Mouse (Mus musculus): Measurements from ENCODE around the gene Pqbp1. TPM values are rescaled to one million over a fixed set of nuclear protein-coding genes. Genes with fewer than 3 reads are reported as not detected.

Pqbp1 gene
- polyA plus RNA-seq, 1 experiment from 2014 or later = 115 TPM

Other genes starting within 250 kb of the Pqbp1 start
- gene Prickle3, start 242.0 kb downstream of the Pqbp1 start, polyA plus RNA-seq (2015; fragmentation: Nextera tagmentation; extraction: Ambion mirVana) = 8.5 and 8.8 TPM in 2 replicates
- gene Plp2, start 227.9 kb downstream of the Pqbp1 start, polyA plus RNA-seq (2015; fragmentation: Nextera tagmentation; extraction: Ambion mirVana) = 186 and 191 TPM in 2 replicates
- 0.53 and 0.62 TPM in 2 replicates for gene Magix, start 218.0 kb downstream of the Pqbp1 start, polyA plus RNA-seq (2015; fragmentation: Nextera tagmentation; extraction: Ambion mirVana)
- gene Gpkow, start 202.1 kb downstream of the Pqbp1 start, polyA plus RNA-seq (2015; fragmentation: Nextera tagmentation; extraction: Ambion mirVana) = 46.9 and 49.1 TPM in 2 replicates
- gene Wdr45, start 184.9 kb downstream of the Pqbp1 start, polyA plus RNA-seq (2015; fragmentation: Nextera tagmentation; extraction: Ambion mirVana) = 69.6 and 79.5 TPM in 2 replicates
- not detected in 2 replicates for gene Gm45208, start 177.0 kb downstream of the Pqbp1 start, polyA plus RNA-seq (2015; fragmentation: Nextera tagmentation; extraction: Ambion mirVana)
- 58.9 and 60.6 TPM in 2 replicates for gene Praf2, start 170.8 kb downstream of the Pqbp1 start, polyA plus RNA-seq (2015; fragmentation: Nextera tagmentation; extraction: Ambion mirVana)
- gene Ccdc120, start 148.4 kb downstream of the Pqbp1 start, polyA plus RNA-seq (2015; fragmentation: Nextera tagmentation; extraction: Ambion mirVana) = 23.5 and 23.6 TPM in 2 replicates
- 29.2 and 30.5 TPM in 2 replicates for gene Tfe3, start 136.7 kb downstream of the Pqbp1 start, polyA plus RNA-seq (2015; fragmentation: Nextera tagmentation; extraction: Ambion mirVana)
- gene Gripap1, start 109.5 kb downstream of the Pqbp1 start, polyA plus RNA-seq (2015; fragmentation: Nextera tagmentation; extraction: Ambion mirVana) = 39.7 and 41.7 TPM in 2 replicates
- gene Kcnd1, start 77.0 kb downstream of the Pqbp1 start, polyA plus RNA-seq (2015; fragmentation: Nextera tagmentation; extraction: Ambion mirVana) = 1.4 and 1.6 TPM in 2 replicates
- 42.2 and 46.6 TPM in 2 replicates for gene Otud5, start 57.9 kb downstream of the Pqbp1 start, polyA plus RNA-seq (2015; fragmentation: Nextera tagmentation; extraction: Ambion mirVana)
- 8.6 and 10.3 TPM in 2 replicates for gene Pim2, start 21.0 kb downstream of the Pqbp1 start, polyA plus RNA-seq (2015; fragmentation: Nextera tagmentation; extraction: Ambion mirVana)
- 37.6 and 38.6 TPM in 2 replicates for gene Slc35a2, start 15.2 kb downstream of the Pqbp1 start, polyA plus RNA-seq (2015; fragmentation: Nextera tagmentation; extraction: Ambion mirVana)
- gene Timm17b, start 88 bp upstream of the Pqbp1 start, polyA plus RNA-seq (2015; fragmentation: Nextera tagmentation; extraction: Ambion mirVana) = 155 TPM in 2 replicates
- not detected in 2 replicates for gene Gm10491, start 8.6 kb upstream of the Pqbp1 start, polyA plus RNA-seq (2015; fragmentation: Nextera tagmentation; extraction: Ambion mirVana)
- not detected in 2 replicates for gene Gm10490, start 10.3 kb upstream of the Pqbp1 start, polyA plus RNA-seq (2015; fragmentation: Nextera tagmentation; extraction: Ambion mirVana)
- gene Pcsk1n, start 20.6 kb upstream of the Pqbp1 start, polyA plus RNA-seq (2015; fragmentation: Nextera tagmentation; extraction: Ambion mirVana) = 0.86 and 1.9 TPM in 2 replicates
- gene Eras, start 29.3 kb upstream of the Pqbp1 start, polyA plus RNA-seq (2015; fragmentation: Nextera tagmentation; extraction: Ambion mirVana) = not detected in 2 replicates
- gene Hdac6, start 48.6 kb upstream of the Pqbp1 start, polyA plus RNA-seq (2015; fragmentation: Nextera tagmentation; extraction: Ambion mirVana) = 24.1 and 26.8 TPM in 2 replicates
- 1.4 and 1.9 TPM in 2 replicates for gene Gata1, start 78.8 kb upstream of the Pqbp1 start, polyA plus RNA-seq (2015; fragmentation: Nextera tagmentation; extraction: Ambion mirVana)
- gene Glod5, start 119.2 kb upstream of the Pqbp1 start, polyA plus RNA-seq (2015; fragmentation: Nextera tagmentation; extraction: Ambion mirVana) = not detected in 2 replicates
- 67.2 and 68.0 TPM in 2 replicates for gene Suv39h1, start 175.5 kb upstream of the Pqbp1 start, polyA plus RNA-seq (2015; fragmentation: Nextera tagmentation; extraction: Ambion mirVana)
- gene Was, start 191.2 kb upstream of the Pqbp1 start, polyA plus RNA-seq (2015; fragmentation: Nextera tagmentation; extraction: Ambion mirVana) = 0.26 and 0.62 TPM in 2 replicates
- gene Wdr13, start 233.6 kb upstream of the Pqbp1 start, polyA plus RNA-seq (2015; fragmentation: Nextera tagmentation; extraction: Ambion mirVana) = 20.9 and 24.2 TPM in 2 replicates
- 508 and 532 TPM in 2 replicates for gene Rbm3, start 246.6 kb upstream of the Pqbp1 start, polyA plus RNA-seq (2015; fragmentation: Nextera tagmentation; extraction: Ambion mirVana)

All from lung, embryonic 15.5 days (tissue).